Mouse (Mus musculus): ENCODE results near the gene Sephs1. TPM values are rescaled to one million over a fixed set of nuclear protein-coding genes. Genes with fewer than 3 reads are reported as not detected.

The Sephs1 gene
- total RNA-seq, 2 experiments from 2014 or later: 46.7 to 47.2 TPM

Other genes with a start within 250 kb of the Sephs1 start
- 10 to 100 TPM; 34.6 to 40.0 TPM for gene Prpf18, start 229.5 kb upstream of the Sephs1 start, total RNA-seq (2021)
- 10 to 100 TPM; 14.5 to 17.6 TPM for gene Bend7, start 163.7 kb upstream of the Sephs1 start, total RNA-seq (2021)
- gene Phyh, start 37.5 kb downstream of the Sephs1 start, total RNA-seq (2021): 100 to 1,000 TPM; 342 to 407 TPM
- not detected for gene Ucma, start 94.6 kb downstream of the Sephs1 start, total RNA-seq (2021)
- 1 to 10 TPM; 9.3 to 9.5 TPM for gene Mcm10, start 131.2 kb downstream of the Sephs1 start, total RNA-seq (2021)
- 10 to 100 TPM; 62.8 to 75.2 TPM for gene Optn, start 182.5 kb downstream of the Sephs1 start, total RNA-seq (2021)